Mouse (Mus musculus): Measurements from ENCODE around the gene Wdr63. TPM values are rescaled to one million over a fixed set of nuclear protein-coding genes. Genes with fewer than 3 reads are reported as not detected.

The Wdr63 gene
- total RNA-seq, 1 experiment from 2014 or later: not detected

GRCm38 (mm10) chr3:145991130-145991529 is 116.8 kb downstream of the Wdr63 start:
- ATAC-seq (ENCODE audit: extremely low read depth, insufficient number of reproducible peaks, low FRiP score, poor library complexity, severe bottlenecking): no peak

Other genes with a start within 250 kb of the Wdr63 start
- 126 and 152 TPM in 2 replicates for gene Bcl10, start 185.3 kb downstream of the Wdr63 start, total RNA-seq (2017)
- gene 2410004B18Rik, start 170.1 kb downstream of the Wdr63 start, total RNA-seq (2017): 45.2 and 50.5 TPM in 2 replicates
- gene Syde2, start 120.3 kb downstream of the Wdr63 start, total RNA-seq (2017): 0.12 and 0.35 TPM in 2 replicates
- gene Mcoln3, start 9.3 kb upstream of the Wdr63 start, total RNA-seq (2017): 2.8 and 5.6 TPM in 2 replicates
- gene Mcoln2, start 41.7 kb upstream of the Wdr63 start, total RNA-seq (2017): 41.9 and 53.3 TPM in 2 replicates
- gene Lpar3, start 112.8 kb upstream of the Wdr63 start, total RNA-seq (2017): not detected in 2 replicates